10 mouse cellular contexts compared by ENCODE assay signal in the genomic region with DNA sequence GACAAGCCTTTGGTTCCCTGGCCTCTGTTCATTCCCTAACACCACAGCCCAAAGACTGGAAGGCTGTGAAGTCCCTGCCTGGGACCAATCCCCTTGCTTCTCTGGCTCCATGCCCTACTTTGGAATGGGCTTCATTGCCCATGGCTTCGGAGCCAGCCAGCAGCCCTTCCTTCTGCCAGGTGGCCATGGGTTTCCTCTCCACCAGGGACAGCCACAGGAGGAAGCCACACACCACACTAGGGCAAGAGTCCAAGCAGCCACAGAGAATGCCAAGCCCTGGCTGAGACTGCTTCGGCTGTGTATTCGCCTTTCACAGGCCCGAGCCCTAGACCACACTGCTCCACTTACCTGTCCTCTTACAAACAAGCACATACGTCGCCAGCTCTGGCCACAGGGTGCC. TPM values are rescaled to one million over a fixed set of nuclear protein-coding genes. Genes with fewer than 3 reads are reported as not detected.
DNase-seq lines count a peak whose midpoint lies in the region; ATAC-seq and TF ChIP-seq lines count a peak whose summit lies in the region.
"Had no signal": no experiment of that assay in that cellular context is flagged by ENCODE, and none has a peak within 500 bp of the region (broad histone marks: within the 10 kb centered on the region; RNA-seq: fewer than 3 reads in every experiment).

No protein-coding gene starts in this region.

- H3K4me2 ChIP-seq in forebrain, postnatal 0 days (ENCODE audit: low read depth), result no peak overlapping the region
- H3K4me2 ChIP-seq in kidney, embryonic 14.5 days (replicated peaks; ENCODE audit: low read depth, low read length), result no peak overlapping the region
- H3K4me2 ChIP-seq: neural tube, embryonic 13.5 days had no signal

- no peaks in the 10 kb centered on the region for H3K27me3 ChIP-seq in forebrain, postnatal 0 days (ENCODE audit: insufficient read depth, low read length)
- no peaks in the 10 kb centered on the region for H3K27me3 ChIP-seq in kidney, embryonic 14.5 days (ENCODE audit: control insufficient read depth, insufficient read depth, low read length)
- H3K27me3 ChIP-seq: neural tube, embryonic 13.5 days had no signal

- intact Hi-C loops in left cerebral cortex, postnatal 4 days (cut with DNase I), result no loop called here
- intact Hi-C loops in left cerebral cortex, adult 2 months (cut with DNase I), result no loop called here

- H3K27ac ChIP-seq in left cerebral cortex, adult 2 months, result no peak overlapping the region
- H3K27ac ChIP-seq in forebrain, postnatal 0 days (ENCODE audit: low read depth, low read length), result no peak overlapping the region
- no peak overlapping the region for H3K27ac ChIP-seq in kidney, embryonic 14.5 days (ENCODE audit: low read depth, low read length)
- H3K27ac ChIP-seq: neural tube, embryonic 13.5 days had no signal

- H3K36me3 ChIP-seq in forebrain, postnatal 0 days (ENCODE audit: insufficient read depth), result no peaks in the 10 kb centered on the region
- H3K36me3 ChIP-seq in kidney, embryonic 14.5 days (ENCODE audit: control insufficient read depth, insufficient read depth, low read length), result no peaks in the 10 kb centered on the region
- H3K36me3 ChIP-seq: neural tube, embryonic 13.5 days had no signal

- no peak for TF ChIP-seq CTCF in left cerebral cortex, adult 2 months (IDR thresholded peaks at IDR 0.05)
- TF ChIP-seq CTCF in forebrain, postnatal 0 days (IDR thresholded peaks at IDR 0.05; ENCODE audit: low read depth), result no peak

- no peaks in the 10 kb centered on the region for H3K4me1 ChIP-seq in forebrain, postnatal 0 days (ENCODE audit: insufficient read depth)
- H3K4me1 ChIP-seq in kidney, embryonic 14.5 days (ENCODE audit: control insufficient read depth, insufficient read depth, low read length), result no peaks in the 10 kb centered on the region

- H3K9ac ChIP-seq in forebrain, postnatal 0 days, result no peak overlapping the region
- H3K9ac ChIP-seq in kidney, embryonic 14.5 days (ENCODE audit: low read depth, low read length), result no peak overlapping the region
- H3K9ac ChIP-seq: neural tube, embryonic 13.5 days had no signal

- no peaks in the 10 kb centered on the region for H3K9me3 ChIP-seq in forebrain, postnatal 0 days (ENCODE audit: low read length)
- no peaks in the 10 kb centered on the region for H3K9me3 ChIP-seq in kidney, embryonic 14.5 days (ENCODE audit: control insufficient read depth, low read length)
- H3K9me3 ChIP-seq: neural tube, embryonic 13.5 days had no signal

- peak; percentile 32 for ATAC-seq in forebrain, postnatal 0 days
- ATAC-seq in kidney, embryonic 14.5 days (ENCODE audit: low FRiP score, low TSS enrichment), result no peak

- no peak overlapping the region for H3K4me3 ChIP-seq in left cerebral cortex, adult 2 months
- no peak overlapping the region for H3K4me3 ChIP-seq in forebrain, postnatal 0 days (ENCODE audit: low read depth, low read length)
- H3K4me3 ChIP-seq in kidney, embryonic 14.5 days (ENCODE audit: low read length), result no peak overlapping the region
- H3K4me3 ChIP-seq: neural tube, embryonic 13.5 days had no signal

- WGBS in forebrain, postnatal 0 days, result 40% methylated on average over 6 of the region's 6 CpGs
- 87% methylated on average over 6 of the region's 6 CpGs for WGBS in kidney, embryonic 14.5 days

- peak; percentile 50 for DNase-seq in adrenal gland, postnatal 14 days
- no peak for DNase-seq in adrenal gland, postnatal 4 days (ENCODE audit: low spot score in 2 of 2)
- peak; percentile 92 for DNase-seq in left cerebral cortex, postnatal 4 days
- DNase-seq in left cerebral cortex, adult 2 months (ENCODE audit: extremely low spot score in 1 of 2, low spot score in 2 of 2), result no peak
- DNase-seq in brain, adult 2 months (ENCODE audit: low read depth, low spot score), result peak; percentile 87
- peak; percentile 57 for DNase-seq in forebrain, postnatal 0 days
- DNase-seq in kidney, adult 9 months, result no peak
- DNase-seq: lung, postnatal 14 days had no signal

RNA-seq across cellular contexts. Expression of gene Cyth4, which starts 9.2 kb away (rescaled TPM):
- total RNA-seq in adrenal gland, postnatal 14 days (2021), result 4.6 and 12.8 TPM in 2 replicates
- total RNA-seq in adrenal gland, postnatal 4 days (2021), result 1 to 10 TPM; 8.2 to 9.5 TPM
- total RNA-seq in left cerebral cortex, postnatal 4 days (2021), result 1 to 10 TPM; 3.9 to 6.0 TPM
- 10 to 100 TPM; 10.0 to 10.3 TPM for total RNA-seq in left cerebral cortex, adult 2 months (2021)
- 5.5 and 9.8 TPM in 2 replicates for total RNA-seq in forebrain, postnatal 0 days (2014; rRNA removed)
- 3.9 and 5.5 TPM in 2 replicates for polyA plus RNA-seq in forebrain, postnatal 0 days (2015; fragmentation: Nextera tagmentation; extraction: Ambion mirVana)
- polyA plus RNA-seq in kidney, embryonic 14.5 days (2014; fragmentation: Nextera tagmentation; extraction: Ambion mirVana), result 2.6 and 3.5 TPM in 2 replicates

RNA-seq across cellular contexts. Expression of gene Rac2, which starts 33.5 kb away (rescaled TPM):
- 9.0 and 44.5 TPM in 2 replicates for total RNA-seq in adrenal gland, postnatal 14 days (2021)
- 10 to 100 TPM in 1 of 2 experiments, 1 to 10 TPM in 1; 9.4 to 10.4 TPM for total RNA-seq in adrenal gland, postnatal 4 days (2021)
- total RNA-seq in left cerebral cortex, postnatal 4 days (2021), result 1 to 10 TPM; 1.4 to 4.2 TPM
- total RNA-seq in left cerebral cortex, adult 2 months (2021), result 1 to 10 TPM in 1 of 2 experiments, under 1 TPM in 1; 0.98 to 3.9 TPM
- total RNA-seq in forebrain, postnatal 0 days (2014; rRNA removed), result 1.1 and 1.4 TPM in 2 replicates
- 5.9 and 6.5 TPM in 2 replicates for polyA plus RNA-seq in forebrain, postnatal 0 days (2015; fragmentation: Nextera tagmentation; extraction: Ambion mirVana)
- 6.1 and 7.6 TPM in 2 replicates for polyA plus RNA-seq in kidney, embryonic 14.5 days (2014; fragmentation: Nextera tagmentation; extraction: Ambion mirVana)

Comparison
In these comparisons a context has a peak if more than half of its experiments do, and no peak if none do; other contexts are left out.
1. DNase-seq: peak in adrenal gland, postnatal 14 days (single experiment), left cerebral cortex, postnatal 4 days (single experiment), brain, adult 2 months (single experiment) and forebrain, postnatal 0 days (single experiment); none in adrenal gland, postnatal 4 days (0 of 2), left cerebral cortex, adult 2 months (0 of 2) and kidney, adult 9 months (single experiment).